12 mouse cellular contexts compared by ENCODE assay signal in genomic region chr7:28864288-28864750, GRCm38 (mm10). TPM values are rescaled to one million over a fixed set of nuclear protein-coding genes. Genes with fewer than 3 reads are reported as not detected.
A peak's percentile ranks its signal among the peaks of the same experiment; 100 is the strongest.
DNase-seq lines count a peak whose midpoint lies in the region; ATAC-seq lines count a peak whose summit lies in the region.
"Had no signal": no experiment of that assay in that cellular context is flagged by ENCODE, and none has a peak within 500 bp of the region (broad histone marks: within the 10 kb centered on the region; RNA-seq: fewer than 3 reads in every experiment).

No protein-coding gene starts in this region.

- H3K9me3 ChIP-seq in hindbrain, embryonic 13.5 days = no peaks in the 10 kb centered on the region
- H3K9me3 ChIP-seq in hindbrain, embryonic 14.5 days (ENCODE audit: control insufficient read depth, low read length) = no peaks in the 10 kb centered on the region
- 0 out of 2 replicates have a peak, but pooled peaks cover 4% of the 10 kb centered on the region for H3K9me3 ChIP-seq in neural tube, embryonic 12.5 days
- peaks cover 5% of the 10 kb centered on the region; the same call in 1 of the 2 replicates for H3K9me3 ChIP-seq in limb, embryonic 12.5 days

- WGBS in hindbrain, embryonic 13.5 days = 43% methylated on average over 9 of the region's 9 CpGs
- WGBS in hindbrain, embryonic 14.5 days = 47% methylated on average over 9 of the region's 9 CpGs
- WGBS in neural tube, embryonic 12.5 days = 54% methylated on average over 9 of the region's 9 CpGs
- WGBS in limb, embryonic 12.5 days = 46% methylated on average over 9 of the region's 9 CpGs

- ATAC-seq in hindbrain, embryonic 13.5 days (ENCODE audit: low FRiP score) = no peak
- no peak for ATAC-seq in hindbrain, embryonic 14.5 days (ENCODE audit: low FRiP score)
- ATAC-seq in neural tube, embryonic 12.5 days (ENCODE audit: low FRiP score, low read depth) = no peak
- ATAC-seq in limb, embryonic 12.5 days (ENCODE audit: insufficient number of reproducible peaks, insufficient read depth, low FRiP score, low TSS enrichment, low read depth) = no peak

- H3K27ac ChIP-seq in hindbrain, embryonic 13.5 days = no peak overlapping the region
- no peak overlapping the region for H3K27ac ChIP-seq in hindbrain, embryonic 14.5 days
- no peak overlapping the region for H3K27ac ChIP-seq in neural tube, embryonic 12.5 days
- 0 out of 2 replicates have a peak overlapping the region, but pooled peaks have one; percentile 41 for H3K27ac ChIP-seq in limb, embryonic 12.5 days

- H3K4me1 ChIP-seq in hindbrain, embryonic 13.5 days (replicated peaks) = peaks cover 20% of the 10 kb centered on the region
- H3K4me1 ChIP-seq in hindbrain, embryonic 14.5 days (replicated peaks; ENCODE audit: control insufficient read depth, insufficient read depth, low read length) = no peaks in the 10 kb centered on the region; the same call in 1 of the 2 replicates
- peaks cover 8% of the 10 kb centered on the region; the same call in 1 of the 2 replicates for H3K4me1 ChIP-seq in neural tube, embryonic 12.5 days
- H3K4me1 ChIP-seq in limb, embryonic 12.5 days (replicated peaks) = peaks cover 18% of the 10 kb centered on the region

- no peaks in the 10 kb centered on the region for H3K36me3 ChIP-seq in hindbrain, embryonic 13.5 days
- no peaks in the 10 kb centered on the region for H3K36me3 ChIP-seq in hindbrain, embryonic 14.5 days (replicated peaks; ENCODE audit: control insufficient read depth, insufficient read depth)
- H3K36me3 ChIP-seq in neural tube, embryonic 12.5 days = no peaks in the 10 kb centered on the region
- no peaks in the 10 kb centered on the region for H3K36me3 ChIP-seq in limb, embryonic 12.5 days

- H3K4me3 ChIP-seq in hindbrain, embryonic 13.5 days = no peak overlapping the region
- H3K4me3 ChIP-seq in hindbrain, embryonic 14.5 days (replicated peaks; ENCODE audit: low read length) = no peak overlapping the region
- H3K4me3 ChIP-seq in neural tube, embryonic 12.5 days = no peak overlapping the region
- no peak overlapping the region for H3K4me3 ChIP-seq in limb, embryonic 12.5 days (replicated peaks)

- peak overlapping the region; percentile 39 for H3K9ac ChIP-seq in hindbrain, embryonic 13.5 days
- H3K9ac ChIP-seq in hindbrain, embryonic 14.5 days = no peak overlapping the region
- H3K9ac ChIP-seq in neural tube, embryonic 12.5 days = no peak overlapping the region
- no peak overlapping the region for H3K9ac ChIP-seq in limb, embryonic 12.5 days (replicated peaks)

- DNase-seq in hindbrain, embryonic 14.5 days (ENCODE audit: low spot score) = no peak
- no peak for DNase-seq in neural tube, embryonic 10.5 days (ENCODE audit: extremely low spot score, low spot score)
- DNase-seq in adrenal gland, adult 2 months = no peak
- no peak for DNase-seq in thymus, postnatal 36 days
- DNase-seq: adrenal gland, postnatal 25 days; kidney, adult 11 months; lung, adult 2 months had no signal

- no peaks in the 10 kb centered on the region for H3K27me3 ChIP-seq in hindbrain, embryonic 13.5 days
- H3K27me3 ChIP-seq in hindbrain, embryonic 14.5 days (ENCODE audit: control insufficient read depth, insufficient read depth, low read length) = no peaks in the 10 kb centered on the region
- no peaks in the 10 kb centered on the region for H3K27me3 ChIP-seq in neural tube, embryonic 12.5 days (replicated peaks)
- H3K27me3 ChIP-seq in limb, embryonic 12.5 days = no peaks in the 10 kb centered on the region

- H3K4me2 ChIP-seq in hindbrain, embryonic 13.5 days = 0 out of 2 replicates have a peak overlapping the region, but pooled peaks have one; percentile 4
- H3K4me2 ChIP-seq in hindbrain, embryonic 14.5 days (replicated peaks) = no peak overlapping the region
- 0 out of 2 replicates have a peak overlapping the region, but pooled peaks have one; percentile 3 for H3K4me2 ChIP-seq in neural tube, embryonic 12.5 days (replicated peaks)
- no peak overlapping the region; the same call in 1 of the 2 replicates for H3K4me2 ChIP-seq in limb, embryonic 12.5 days

RNA-seq across cellular contexts. Expression of gene Lgals7, which starts 0.7 kb away (rescaled TPM):
- polyA plus RNA-seq in hindbrain, embryonic 13.5 days (2015; fragmentation: Nextera tagmentation; extraction: Ambion mirVana) = 6.4 and 7.4 TPM in 2 replicates
- 2.9 and 3.0 TPM in 2 replicates for polyA plus RNA-seq in hindbrain, embryonic 14.5 days (2014; fragmentation: Nextera tagmentation; extraction: Ambion mirVana)
- polyA plus RNA-seq in neural tube, embryonic 12.5 days (2016; fragmentation: Nextera tagmentation; extraction: Ambion mirVana) = 2.1 and 3.0 TPM in 2 replicates
- polyA plus RNA-seq in limb, embryonic 12.5 days (2016; fragmentation: Nextera tagmentation; extraction: Ambion mirVana) = 3.4 and 4.8 TPM in 2 replicates
- total RNA-seq in adrenal gland, adult 2 months (2021) = under 1 TPM; 0.69 to 0.81 TPM
- 0.97 and 2.8 TPM in 2 replicates for polyA plus RNA-seq in adrenal gland, adult 2 months (2012; rRNA removed)
- total RNA-seq: adrenal gland, postnatal 25 days; layer of hippocampus, postnatal 25 days; neutrophil, adult 5-6 weeks had no signal

RNA-seq across cellular contexts. Expression of gene Capn12, which starts 16.9 kb away (rescaled TPM):
- polyA plus RNA-seq in hindbrain, embryonic 13.5 days (2015; fragmentation: Nextera tagmentation; extraction: Ambion mirVana) = 0.38 and 0.43 TPM in 2 replicates
- 0.09 and 0.24 TPM in 2 replicates for polyA plus RNA-seq in hindbrain, embryonic 14.5 days (2014; fragmentation: Nextera tagmentation; extraction: Ambion mirVana)
- polyA plus RNA-seq in neural tube, embryonic 12.5 days (2016; fragmentation: Nextera tagmentation; extraction: Ambion mirVana) = 0.28 and 0.57 TPM in 2 replicates
- 0.26 and 0.29 TPM in 2 replicates for polyA plus RNA-seq in limb, embryonic 12.5 days (2016; fragmentation: Nextera tagmentation; extraction: Ambion mirVana)
- under 1 TPM in 1 of 2 experiments, not detected in 1; 0.14 TPM for total RNA-seq in adrenal gland, adult 2 months (2021)
- 0.48 and 0.80 TPM in 2 replicates for polyA plus RNA-seq in adrenal gland, adult 2 months (2012; rRNA removed)
- total RNA-seq: neutrophil, adult 5-6 weeks had no signal

RNA-seq across cellular contexts. Expression of gene Lgals4, which starts 30.7 kb away (rescaled TPM):
- 5.6 and 6.3 TPM in 2 replicates for polyA plus RNA-seq in hindbrain, embryonic 13.5 days (2015; fragmentation: Nextera tagmentation; extraction: Ambion mirVana)
- polyA plus RNA-seq in hindbrain, embryonic 14.5 days (2014; fragmentation: Nextera tagmentation; extraction: Ambion mirVana) = 2.8 and 3.2 TPM in 2 replicates
- polyA plus RNA-seq in neural tube, embryonic 12.5 days (2016; fragmentation: Nextera tagmentation; extraction: Ambion mirVana) = 4.6 and 4.9 TPM in 2 replicates
- 4.9 and 6.7 TPM in 2 replicates for polyA plus RNA-seq in limb, embryonic 12.5 days (2016; fragmentation: Nextera tagmentation; extraction: Ambion mirVana)
- 1 to 10 TPM; 7.4 to 9.4 TPM for total RNA-seq in adrenal gland, adult 2 months (2021)
- polyA plus RNA-seq in adrenal gland, adult 2 months (2012; rRNA removed) = 20.5 and 22.4 TPM in 2 replicates

RNA-seq across cellular contexts. Expression of gene Ech1, which starts 39.3 kb away (rescaled TPM):
- polyA plus RNA-seq in hindbrain, embryonic 13.5 days (2015; fragmentation: Nextera tagmentation; extraction: Ambion mirVana) = 81.8 and 87.5 TPM in 2 replicates
- polyA plus RNA-seq in hindbrain, embryonic 14.5 days (2014; fragmentation: Nextera tagmentation; extraction: Ambion mirVana) = 92.6 and 99.0 TPM in 2 replicates
- polyA plus RNA-seq in neural tube, embryonic 12.5 days (2016; fragmentation: Nextera tagmentation; extraction: Ambion mirVana) = 82.2 and 89.2 TPM in 2 replicates
- polyA plus RNA-seq in limb, embryonic 12.5 days (2016; fragmentation: Nextera tagmentation; extraction: Ambion mirVana) = 111 and 114 TPM in 2 replicates
- 100 to 1,000 TPM; 520 to 711 TPM for total RNA-seq in adrenal gland, adult 2 months (2021)
- polyA plus RNA-seq in adrenal gland, adult 2 months (2012; rRNA removed) = 486 and 560 TPM in 2 replicates

RNA-seq across cellular contexts. Expression of gene Hnrnpl, which starts 56.0 kb away (rescaled TPM):
- polyA plus RNA-seq in hindbrain, embryonic 13.5 days (2015; fragmentation: Nextera tagmentation; extraction: Ambion mirVana) = 200 and 202 TPM in 2 replicates
- polyA plus RNA-seq in hindbrain, embryonic 14.5 days (2014; fragmentation: Nextera tagmentation; extraction: Ambion mirVana) = 142 and 150 TPM in 2 replicates
- 264 and 338 TPM in 2 replicates for polyA plus RNA-seq in neural tube, embryonic 12.5 days (2016; fragmentation: Nextera tagmentation; extraction: Ambion mirVana)
- 347 and 425 TPM in 2 replicates for polyA plus RNA-seq in limb, embryonic 12.5 days (2016; fragmentation: Nextera tagmentation; extraction: Ambion mirVana)
- 100 to 1,000 TPM; 382 to 408 TPM for total RNA-seq in adrenal gland, adult 2 months (2021)
- polyA plus RNA-seq in adrenal gland, adult 2 months (2012; rRNA removed) = 119 and 120 TPM in 2 replicates

Comparison
In these comparisons a context has a peak if more than half of its experiments do, and no peak if none do; other contexts are left out.
1. H3K4me2 ChIP-seq: peak in hindbrain, embryonic 13.5 days (single experiment) and neural tube, embryonic 12.5 days (single experiment); none in hindbrain, embryonic 14.5 days (single experiment) and limb, embryonic 12.5 days (single experiment).